Mouse (Mus musculus) CH12.LX (cell line): Measurements from ENCODE around the gene Ccr4.

Experiments used
- BHLHE40 ChIP-seq: IDR thresholded peaks from 2 replicates; pipeline ENCODE4 v1.6.1; 2011; ENCODE audit warnings: mild to moderate bottlenecking, low read depth, low read length, improper control_type of control experiment
- CTCF ChIP-seq, 2 experiments: IDR thresholded peaks in 1 of 2; conservative IDR thresholded peaks in 1 of 2; 2 replicates each; pipeline ENCODE4 v1.5.1; 2011 to 2012; ENCODE audit warnings: low read depth in 2 of 2, low read length in 2 of 2, improper control_type of control experiment in 1 of 2, inconsistent platforms in 1 of 2, mild to moderate bottlenecking in 1 of 2, moderate library complexity in 1 of 2
- EP300 ChIP-seq: IDR thresholded peaks from 2 replicates; pipeline ENCODE4 v1.6.1; 2011; ENCODE audit warnings: low read length, improper control_type of control experiment
- MAFK ChIP-seq: IDR thresholded peaks from 2 replicates; pipeline ENCODE4 v1.6.1; 2011; ENCODE audit warnings: low read length, improper control_type of control experiment; ENCODE audit not compliant: insufficient replicate concordance
- MAZ ChIP-seq: IDR thresholded peaks from 2 replicates; pipeline ENCODE4 v1.6.1; 2012; ENCODE audit warnings: low read depth, mild to moderate bottlenecking, inconsistent platforms, low read length, improper control_type of control experiment, moderate library complexity
- MXI1 ChIP-seq: IDR thresholded peaks from 2 replicates; pipeline ENCODE4 v1.6.1; 2011; ENCODE audit warnings: mild to moderate bottlenecking, low read depth, low read length, improper control_type of control experiment
- POLR2A ChIP-seq: IDR thresholded peaks from 2 replicates; pipeline ENCODE4 v1.6.1; 2011; ENCODE audit warnings: low read depth, mild to moderate bottlenecking, improper control_type of control experiment, low read length
- POLR2AphosphoS2 ChIP-seq: IDR thresholded peaks from 2 replicates; pipeline ENCODE4 v1.6.1; 2011; ENCODE audit warnings: low read depth, low read length, improper control_type of control experiment
- RCOR1 ChIP-seq: conservative IDR thresholded peaks from 2 replicates; pipeline ENCODE4 v1.6.1; 2012; ENCODE audit warnings: low read depth, mild to moderate bottlenecking, inconsistent platforms, low read length, improper control_type of control experiment
- TBP ChIP-seq: conservative IDR thresholded peaks from 2 replicates; pipeline ENCODE4 v1.6.1; 2011; ENCODE audit warnings: low read depth, low read length, improper control_type of control experiment
- TCF12 ChIP-seq: IDR thresholded peaks from 2 replicates; pipeline ENCODE4 v1.6.1; 2014; ENCODE audit warnings: low read depth, mild to moderate bottlenecking, inconsistent platforms, low read length, improper control_type of control experiment
- UBTF ChIP-seq: IDR thresholded peaks from 2 replicates; pipeline ENCODE4 v1.6.1; 2012; ENCODE audit warnings: low read depth, mild to moderate bottlenecking, inconsistent platforms, low read length, improper control_type of control experiment, moderate library complexity
- ZC3H11A ChIP-seq: IDR thresholded peaks from 2 replicates; pipeline ENCODE4 v1.6.1; 2012; ENCODE audit warnings: low read depth, mild to moderate bottlenecking, inconsistent platforms, low read length, improper control_type of control experiment

DNA sequence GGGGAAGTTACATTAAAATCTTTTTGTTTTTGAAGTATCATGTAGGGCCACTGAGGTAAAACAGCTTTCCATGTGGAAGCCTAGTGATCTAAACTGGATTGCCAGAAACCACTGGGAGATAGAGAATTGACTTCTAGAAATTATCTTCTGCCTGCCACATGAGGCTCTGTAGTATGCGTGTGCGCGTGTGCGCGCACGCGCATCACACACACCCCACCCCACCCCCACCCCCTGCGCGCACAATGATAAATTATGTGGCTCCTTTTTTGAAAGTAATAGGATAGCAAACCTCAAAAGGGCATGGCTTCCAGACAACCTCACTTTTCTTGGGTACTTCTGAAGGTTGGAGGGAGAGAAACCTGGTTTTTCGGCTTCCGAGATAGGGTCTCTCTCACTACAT lies 2.8 kb downstream of the Ccr4 start:
- TF ChIP-seq ZC3H11A: no peak
- no peak for TF ChIP-seq CTCF (conservative IDR thresholded peaks at IDR 0.05 in 1 of 2, IDR thresholded peaks at IDR 0.05 in 1 of 2; ENCODE audit: low read depth in 2 of 2, low read length in 2 of 2)
- no peak for TF ChIP-seq TCF12
- no peak for TF ChIP-seq EP300
- no peak for TF ChIP-seq MAFK
- no peak for TF ChIP-seq MXI1
- TF ChIP-seq MAZ: no peak
- TF ChIP-seq TBP: no peak
- no peak for TF ChIP-seq BHLHE40
- TF ChIP-seq POLR2A: no peak
- TF ChIP-seq UBTF: no peak
- no peak for TF ChIP-seq POLR2AphosphoS2
- TF ChIP-seq RCOR1: no peak
